Mouse (Mus musculus) kidney, postnatal 0 days (tissue): Measurements from ENCODE around the gene Mpv17l2. TPM values are rescaled to one million over a fixed set of nuclear protein-coding genes. Genes with fewer than 3 reads are reported as not detected.

Experiments
- ATAC-seq: fragments of 200-750 bp; cut with Nextera tagmentation; replicated peaks from 2 replicates; pipeline ENCODE4 v1.8.0; 2017; ENCODE audit warnings: low read depth, moderate number of reproducible peaks, moderate TSS enrichment, moderate library complexity; ENCODE audit not compliant: low FRiP score
- DNase-seq: peaks from one replicate; pipeline ENCODE4 v3.0.0-alpha.2; 2016; ENCODE audit warnings: low spot score
- H3K27ac ChIP-seq: fragments of 300-500 bp; sonication (generic); 2 replicates; pipeline ENCODE4 v1.5.1; 2014; ENCODE audit warnings: mild to moderate bottlenecking
- H3K27me3 ChIP-seq: fragments of 300-500 bp; sonication (generic); 2 replicates; pipeline ENCODE4 v1.6.1; 2014; ENCODE audit warnings: low read length, mixed read lengths; ENCODE audit not compliant: insufficient read depth
- H3K36me3 ChIP-seq: fragments of 300-500 bp; sonication (generic); 2 replicates; pipeline ENCODE4 v1.6.1; 2014; ENCODE audit warnings: low read length, mixed read lengths; ENCODE audit not compliant: insufficient read depth
- H3K4me1 ChIP-seq: fragments of 300-500 bp; sonication (generic); replicated peaks from 2 replicates; pipeline ENCODE4 v1.6.1; 2014; ENCODE audit warnings: antibody characterized with exemption, low read length, mixed read lengths; ENCODE audit not compliant: insufficient read depth
- H3K4me2 ChIP-seq: fragments of 300-500 bp; sonication (generic); 2 replicates; pipeline ENCODE4 v1.6.1; 2014; ENCODE audit warnings: mild to moderate bottlenecking, low read length, moderate library complexity, mixed read lengths
- H3K4me3 ChIP-seq: fragments of 300-500 bp; sonication (generic); replicated peaks from 2 replicates; pipeline ENCODE4 v1.5.1; 2014; ENCODE audit warnings: low read depth, low read length
- H3K9ac ChIP-seq: fragments of 300-500 bp; sonication (generic); 2 replicates; pipeline ENCODE4 v1.6.1; 2014; ENCODE audit warnings: low read depth, low read length
- H3K9me3 ChIP-seq: fragments of 300-500 bp; sonication (generic); replicated peaks from 2 replicates; pipeline ENCODE4 v1.6.1; 2016; ENCODE audit warnings: low read length, inconsistent platforms, mixed read lengths
- CTCF ChIP-seq: IDR thresholded peaks from 2 replicates; pipeline ENCODE4 v1.5.1; 2016; ENCODE audit warnings: antibody characterized with exemption, low read depth, mild to moderate bottlenecking, moderate library complexity
- WGBS: fragments of 180-500 bp; shearing (Covaris S2); extraction: QIAGEN DNeasy Blood & Tissue Kit; methylation state at CpG from one replicate; pipeline ENCODE4 v1.1.7; 2014; 5-methylcytosine and 5-hydroxymethylcytosine counted together
- polyA plus RNA-seq: library from polyadenylated mRNA; unstranded; fragments of >200 nt; fragmentation: Nextera tagmentation; extraction: Ambion mirVana; gene quantifications from 2 replicates; pipeline ENCODE4 v1.2.1, GENCODE M21; 2015

Gene Mpv17l2
- polyA plus RNA-seq = 78.2 and 80.3 TPM in 2 replicates

- TF ChIP-seq CTCF = no peak
- peak; percentile 93 for ATAC-seq
- peaks cover 20% of the 10 kb centered on the region; the same call in 1 of the 2 replicates for H3K4me1 ChIP-seq
- under 1% methylated on average over 54 of the region's 55 CpGs for WGBS
- no peaks in the 10 kb centered on the region for H3K27me3 ChIP-seq
- 0 out of 2 replicates have a peak, but pooled peaks cover 11% of the 10 kb centered on the region for H3K36me3 ChIP-seq
- peak within 1 kb of the TSS; percentile 62 for H3K4me3 ChIP-seq
- H3K27ac ChIP-seq = peak within 1 kb of the TSS; percentile 83
- DNase-seq = peak; percentile 100
- H3K9ac ChIP-seq = peak within 1 kb of the TSS; percentile 82
- no peaks in the 10 kb centered on the region for H3K9me3 ChIP-seq
- H3K4me2 ChIP-seq = peak within 1 kb of the TSS; percentile 99
These were observed at the start of gene Mpv17l2 for GRCm38 (mm10) chr8:70760775-70761406. Mpv17l2 (minus strand) TSS chr8:70760946.

- no peak for DNase-seq
These were observed 48.4 kb upstream of the Mpv17l2 start for GRCm38 (mm10) chr8:70808955-70809701.

GRCm38 (mm10) chr8:70808239-70808638, 47.5 kb upstream of the Mpv17l2 start, which contains the start of gene Il12rb1:
Il12rb1 (plus strand) TSS chr8:70808449.
- DNase-seq (no peak), ATAC-seq (no peak)
- Histone ChIP-seq H3K4me3 (no peak within 1 kb of the TSS), H3K9ac (no peak within 1 kb of the TSS), H3K9me3 (no peaks in the 10 kb centered on the region), H3K4me2 (no peak within 1 kb of the TSS), H3K27me3 (peaks cover 6% of the 10 kb centered on the region; the same call in 1 of the 2 replicates), H3K4me1 (peaks cover 9% of the 10 kb centered on the region), H3K36me3 (no peaks in the 10 kb centered on the region), H3K27ac (no peak within 1 kb of the TSS)
- 80% methylated on average over 5 of the region's 5 CpGs for WGBS
- no peak for TF ChIP-seq CTCF

More at GRCm38 (mm10) chr8:70808955-70809701, 48.4 kb upstream of the Mpv17l2 start:
- Histone ChIP-seq H3K4me1 (peaks cover 5% of the 10 kb centered on the region), H3K4me2 (no peak overlapping the region), H3K36me3 (no peaks in the 10 kb centered on the region), H3K4me3 (no peak overlapping the region), H3K9ac (no peak overlapping the region), H3K27me3 (no peaks in the 10 kb centered on the region), H3K9me3 (no peaks in the 10 kb centered on the region), H3K27ac (no peak overlapping the region)
- no peak for ATAC-seq
- no peak for TF ChIP-seq CTCF
- WGBS = 74% methylated on average over 8 of the region's 8 CpGs

GRCm38 (mm10) chr8:70807304-70807703, 46.6 kb upstream of the Mpv17l2 start:
- no peak for ATAC-seq

GRCm38 (mm10) chr8:70806541-70806940, 45.8 kb upstream of the Mpv17l2 start:
- Histone ChIP-seq H3K27ac (no peak overlapping the region), H3K4me2 (no peak overlapping the region), H3K36me3 (no peaks in the 10 kb centered on the region), H3K9me3 (no peaks in the 10 kb centered on the region), H3K9ac (no peak overlapping the region), H3K4me1 (peaks cover 9% of the 10 kb centered on the region), H3K27me3 (peaks cover 6% of the 10 kb centered on the region; the same call in 1 of the 2 replicates), H3K4me3 (no peak overlapping the region)
- DNase-seq (no peak), ATAC-seq (no peak)
- 50% methylated on average over 4 of the region's 4 CpGs for WGBS
- no peak for TF ChIP-seq CTCF

More at GRCm38 (mm10) chr8:70807304-70807703, 46.6 kb upstream of the Mpv17l2 start:
- Histone ChIP-seq H3K27me3 (peaks cover 6% of the 10 kb centered on the region; the same call in 1 of the 2 replicates), H3K4me3 (no peak overlapping the region), H3K36me3 (no peaks in the 10 kb centered on the region), H3K27ac (no peak overlapping the region), H3K4me2 (no peak overlapping the region), H3K9me3 (no peaks in the 10 kb centered on the region), H3K9ac (no peak overlapping the region), H3K4me1 (peaks cover 9% of the 10 kb centered on the region)
- no peak for DNase-seq
- 64% methylated on average over 1 of the region's 1 CpGs for WGBS
- no peak for TF ChIP-seq CTCF

GRCm38 (mm10) chr8:70804481-70805206, 43.9 kb upstream of the Mpv17l2 start, which contains the start of gene Mast3:
Mast3 (minus strand) TSS chr8:70805054.
- Histone ChIP-seq H3K9me3 (no peaks in the 10 kb centered on the region), H3K36me3 (no peaks in the 10 kb centered on the region), H3K4me2 (peak within 1 kb of the TSS; percentile 88), H3K4me1 (peaks cover 9% of the 10 kb centered on the region), H3K27me3 (peaks cover 6% of the 10 kb centered on the region; the same call in 1 of the 2 replicates), H3K9ac (peak within 1 kb of the TSS; percentile 35; the same call in 1 of the 2 replicates), H3K4me3 (peak within 1 kb of the TSS; percentile 43), H3K27ac (no peak within 1 kb of the TSS)
- ATAC-seq = peak; percentile 91
- peak; percentile 90 for DNase-seq
- WGBS = under 1% methylated on average over 45 of the region's 45 CpGs
- no peak for TF ChIP-seq CTCF
